Mouse (Mus musculus) kidney, embryonic 14.5 days (tissue): ENCODE data around the gene Wwox. TPM values are rescaled to one million over a fixed set of nuclear protein-coding genes. Genes with fewer than 3 reads are reported as not detected.
A peak's percentile ranks its signal among the peaks of the same experiment; 100 is the strongest.

Experiments
- ATAC-seq: fragments of 200-750 bp; cut with Nextera tagmentation; 2 replicates; pipeline ENCODE4 v1.8.0; 2017; ENCODE audit warnings: moderate number of reproducible peaks, mild to moderate bottlenecking, moderate TSS enrichment, moderate library complexity; ENCODE audit not compliant: low FRiP score, low TSS enrichment
- H3K27ac ChIP-seq: fragments of 300-500 bp; sonication (generic); 2 replicates; pipeline ENCODE4 v1.5.1; 2014; ENCODE audit warnings: low read depth, mild to moderate bottlenecking, low read length, moderate library complexity, mixed read lengths
- H3K27me3 ChIP-seq: fragments of 300-500 bp; sonication (generic); 2 replicates; pipeline ENCODE4 v1.6.1; 2014; ENCODE audit warnings: mild to moderate bottlenecking, low read length; ENCODE audit not compliant: control insufficient read depth, insufficient read depth
- H3K36me3 ChIP-seq: fragments of 300-500 bp; sonication (generic); 2 replicates; pipeline ENCODE4 v1.6.1; 2014; ENCODE audit warnings: low read length, mixed read lengths; ENCODE audit not compliant: control insufficient read depth, insufficient read depth
- H3K4me1 ChIP-seq: fragments of 300-500 bp; sonication (generic); 2 replicates; pipeline ENCODE4 v1.6.1; 2014; ENCODE audit warnings: low read length, mixed read lengths; ENCODE audit not compliant: control insufficient read depth, insufficient read depth
- H3K4me2 ChIP-seq: fragments of 300-500 bp; sonication (generic); replicated peaks from 2 replicates; pipeline ENCODE4 v1.6.1; 2014; ENCODE audit warnings: low read depth, mild to moderate bottlenecking, low read length
- H3K4me3 ChIP-seq: fragments of 300-500 bp; sonication (generic); 2 replicates; pipeline ENCODE4 v1.5.1; 2014; ENCODE audit warnings: mild to moderate bottlenecking, low read length
- H3K9ac ChIP-seq: fragments of 300-500 bp; sonication (generic); 2 replicates; pipeline ENCODE4 v1.6.1; 2014; ENCODE audit warnings: low read depth, mild to moderate bottlenecking, low read length, moderate library complexity
- H3K9me3 ChIP-seq: fragments of 300-500 bp; sonication (generic); 2 replicates; pipeline ENCODE4 v1.6.1; 2016; ENCODE audit warnings: low read length; ENCODE audit not compliant: control insufficient read depth
- WGBS: fragments of 180-500 bp; shearing (Covaris S2); extraction: QIAGEN DNeasy Blood & Tissue Kit; methylation state at CpG from one replicate; pipeline ENCODE4 v1.1.7; 2014; 5-methylcytosine and 5-hydroxymethylcytosine counted together
- polyA plus RNA-seq: library from polyadenylated mRNA; unstranded; fragments of >200 nt; fragmentation: Nextera tagmentation; extraction: Ambion mirVana; gene quantifications from 2 replicates; pipeline ENCODE4 v1.2.1, GENCODE M21; 2014

The Wwox gene
- polyA plus RNA-seq, 1 experiment from 2014 or later, result 17.0 TPM

DNA sequence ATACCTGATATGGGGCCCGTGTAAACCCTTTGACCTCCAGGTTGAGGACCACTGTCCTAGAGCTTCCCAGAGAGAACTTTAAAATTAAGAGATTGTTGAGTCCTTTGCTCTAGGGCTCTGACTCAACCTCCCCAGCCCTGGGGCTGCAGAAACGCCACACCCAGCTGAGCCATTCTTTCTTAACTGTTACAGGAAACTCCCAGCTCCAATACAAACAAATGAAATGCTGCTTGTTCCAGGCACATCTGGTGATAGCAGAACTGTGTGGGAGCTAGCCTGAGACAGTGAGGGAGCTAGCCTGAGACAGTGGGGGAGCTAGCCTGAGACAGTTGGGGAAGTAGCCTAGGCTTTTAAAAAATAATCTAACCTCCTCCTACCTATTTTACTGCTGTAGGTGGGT, 194.7 kb downstream of the Wwox start:
- WGBS, result 85% methylated on average over 2 of the region's 2 CpGs
- no peak for ATAC-seq
- no peak overlapping the region for H3K9ac ChIP-seq
- no peaks in the 10 kb centered on the region for H3K27me3 ChIP-seq
- H3K9me3 ChIP-seq, result no peaks in the 10 kb centered on the region
- H3K4me1 ChIP-seq, result 0 out of 2 replicates have a peak, but pooled peaks cover 4% of the 10 kb centered on the region
- H3K27ac ChIP-seq, result no peak overlapping the region
- no peak overlapping the region for H3K4me2 ChIP-seq
- H3K4me3 ChIP-seq, result no peak overlapping the region
- H3K36me3 ChIP-seq, result no peaks in the 10 kb centered on the region

DNA sequence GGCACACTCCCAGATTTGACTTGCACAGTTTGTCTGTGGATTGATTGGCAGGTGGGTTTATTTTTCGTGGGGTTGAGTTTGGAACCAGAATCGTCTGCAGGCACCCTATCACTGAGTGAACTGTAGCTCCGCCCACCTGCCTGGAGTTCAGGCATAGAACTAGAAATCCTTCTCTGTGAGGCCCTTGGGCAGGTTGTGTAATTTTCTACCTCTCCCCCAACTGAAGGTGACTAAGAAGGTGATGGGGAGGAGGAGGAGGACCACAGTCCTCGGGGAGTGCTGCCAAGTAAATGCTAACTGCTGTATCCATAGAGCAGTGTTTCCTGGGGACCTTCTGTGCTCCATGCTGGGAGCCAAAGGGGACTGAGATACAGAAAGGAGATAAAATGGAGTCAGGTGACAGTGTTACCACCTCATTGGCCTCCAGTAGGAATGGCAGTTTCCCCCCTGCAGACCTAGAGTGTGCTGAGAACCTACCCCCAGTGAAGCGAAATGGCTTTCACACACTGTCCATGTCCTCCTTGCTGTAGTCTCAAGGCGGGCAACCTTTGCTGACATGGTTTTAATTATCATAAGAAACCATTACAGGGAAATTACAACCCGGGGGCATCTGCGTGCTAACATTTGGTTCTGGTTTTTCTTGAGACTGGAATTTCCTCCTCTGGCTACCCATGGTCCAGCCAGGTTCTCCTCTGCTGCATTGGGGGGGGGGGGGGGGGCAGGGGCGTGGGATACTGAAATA, 195.4 kb downstream of the Wwox start:
- ATAC-seq, result no peak; the same call in 1 of the 2 replicates
- no peak overlapping the region for H3K4me2 ChIP-seq
- H3K4me1 ChIP-seq, result 0 out of 2 replicates have a peak, but pooled peaks cover 4% of the 10 kb centered on the region

DNA sequence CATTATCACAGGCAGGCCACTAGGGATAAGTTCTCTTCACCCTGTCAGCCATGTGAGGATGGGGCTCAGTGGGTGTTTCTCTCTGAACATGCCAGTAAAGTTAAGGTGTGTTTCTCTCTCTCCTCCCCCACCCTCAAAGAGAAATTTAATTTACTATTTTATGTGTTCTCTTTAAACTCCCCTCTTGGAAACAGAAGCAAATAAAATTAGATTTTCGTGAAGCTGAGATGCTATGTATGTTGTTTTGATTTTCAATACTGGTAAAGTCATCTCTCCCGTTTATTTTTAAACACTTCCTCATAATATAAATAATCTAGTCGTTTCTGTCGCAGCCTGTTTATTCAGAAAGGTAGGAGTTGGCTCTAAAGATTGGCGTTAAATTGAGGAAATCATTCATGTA, 196.9 kb downstream of the Wwox start:
- no peak overlapping the region for H3K4me2 ChIP-seq
- no peaks in the 10 kb centered on the region for H3K9me3 ChIP-seq
- H3K9ac ChIP-seq, result no peak overlapping the region
- ATAC-seq, result no peak
- no peak overlapping the region for H3K27ac ChIP-seq
- H3K4me3 ChIP-seq, result no peak overlapping the region
- no peaks in the 10 kb centered on the region for H3K36me3 ChIP-seq
- H3K27me3 ChIP-seq, result no peaks in the 10 kb centered on the region
- WGBS, result 44% methylated on average over 5 of the region's 5 CpGs
- H3K4me1 ChIP-seq, result no peaks in the 10 kb centered on the region

More for the DNA sequence above, 195.4 kb downstream of the Wwox start:
- H3K9ac ChIP-seq, result no peak overlapping the region
- H3K27ac ChIP-seq, result no peak overlapping the region
- H3K27me3 ChIP-seq, result no peaks in the 10 kb centered on the region
- 53% methylated on average over 9 of the region's 9 CpGs for WGBS
- no peak overlapping the region for H3K4me3 ChIP-seq
- no peaks in the 10 kb centered on the region for H3K36me3 ChIP-seq
- no peaks in the 10 kb centered on the region for H3K9me3 ChIP-seq

- Histone ChIP-seq H3K9me3 (no peaks in the 10 kb centered on the region), H3K4me2 (no peak overlapping the region), H3K4me1 (no peaks in the 10 kb centered on the region), H3K4me3 (no peak overlapping the region), H3K27ac (no peak overlapping the region), H3K9ac (no peak overlapping the region), H3K36me3 (no peaks in the 10 kb centered on the region), H3K27me3 (no peaks in the 10 kb centered on the region)
- no peak for ATAC-seq
- 69% methylated on average over 9 of the region's 9 CpGs for WGBS
These were observed 202.4 kb downstream of the Wwox start for GRCm38 (mm10) chr8:114641809-114642208.

DNA sequence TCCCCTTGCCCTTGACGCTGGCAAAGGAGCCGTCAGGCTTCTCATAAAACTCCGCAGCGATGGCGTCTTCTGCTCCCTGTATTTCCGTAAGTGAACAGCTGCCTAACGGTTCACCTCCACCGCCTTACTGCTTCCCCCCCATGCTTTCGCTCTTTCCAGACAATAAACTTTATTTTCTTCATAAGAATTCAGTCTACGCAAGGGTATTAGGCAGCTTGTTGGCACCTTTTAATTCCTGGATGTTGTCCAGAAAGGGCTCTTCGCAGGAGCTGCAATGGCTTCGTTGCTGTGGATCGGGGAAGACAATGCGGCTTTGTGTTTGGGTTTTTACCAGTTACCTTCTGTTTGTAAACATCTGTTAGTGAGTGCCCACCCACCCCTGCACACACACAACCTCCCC, 211.3 kb downstream of the Wwox start:
- ATAC-seq, result no peak

GRCm38 (mm10) chr8:114657789-114658188, 218.3 kb downstream of the Wwox start:
- no peak overlapping the region for H3K27ac ChIP-seq
- no peaks in the 10 kb centered on the region for H3K36me3 ChIP-seq
- no peaks in the 10 kb centered on the region for H3K27me3 ChIP-seq
- 27% methylated on average over 4 of the region's 4 CpGs for WGBS
- 0 out of 2 replicates have a peak, but pooled peaks cover 4% of the 10 kb centered on the region for H3K4me1 ChIP-seq
- H3K9me3 ChIP-seq, result no peaks in the 10 kb centered on the region; the same call in 1 of the 2 replicates
- no peak overlapping the region for H3K4me3 ChIP-seq
- no peak overlapping the region for H3K4me2 ChIP-seq
- peak; percentile 61 for ATAC-seq
- no peak overlapping the region for H3K9ac ChIP-seq

More for the DNA sequence above, 211.3 kb downstream of the Wwox start:
- H3K9ac ChIP-seq, result no peak overlapping the region
- no peaks in the 10 kb centered on the region for H3K36me3 ChIP-seq
- H3K4me2 ChIP-seq, result no peak overlapping the region
- no peaks in the 10 kb centered on the region for H3K27me3 ChIP-seq
- H3K4me3 ChIP-seq, result no peak overlapping the region
- 75% methylated on average over 14 of the region's 14 CpGs for WGBS
- H3K27ac ChIP-seq, result no peak overlapping the region
- H3K4me1 ChIP-seq, result no peaks in the 10 kb centered on the region
- H3K9me3 ChIP-seq, result no peaks in the 10 kb centered on the region

DNA sequence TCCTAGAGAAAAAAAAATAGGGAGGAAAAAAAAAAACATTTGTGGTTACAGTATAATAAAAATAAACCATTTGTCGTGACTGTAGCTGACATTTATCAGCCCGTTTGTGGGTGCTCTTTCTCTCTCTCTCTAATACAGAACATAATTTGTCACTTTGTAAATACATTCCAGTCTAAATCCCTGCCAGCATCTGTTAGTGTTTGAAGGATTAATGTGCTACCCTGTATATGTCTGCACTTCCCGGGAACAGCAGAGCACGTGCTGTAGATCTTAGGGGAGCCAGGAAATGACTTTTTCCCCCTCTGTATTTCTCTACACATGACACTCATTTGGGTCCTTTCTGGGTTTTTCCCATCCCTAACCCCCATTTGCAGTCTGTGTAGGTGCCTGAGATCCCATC, 219.0 kb downstream of the Wwox start:
- Histone ChIP-seq H3K9ac (no peak overlapping the region), H3K4me2 (no peak overlapping the region), H3K9me3 (no peaks in the 10 kb centered on the region; the same call in 1 of the 2 replicates), H3K36me3 (no peaks in the 10 kb centered on the region), H3K27me3 (no peaks in the 10 kb centered on the region), H3K4me3 (no peak overlapping the region), H3K4me1 (0 out of 2 replicates have a peak, but pooled peaks cover 4% of the 10 kb centered on the region), H3K27ac (no peak overlapping the region)
- WGBS, result 21% methylated on average over 4 of the region's 4 CpGs
- no peak for ATAC-seq

DNA sequence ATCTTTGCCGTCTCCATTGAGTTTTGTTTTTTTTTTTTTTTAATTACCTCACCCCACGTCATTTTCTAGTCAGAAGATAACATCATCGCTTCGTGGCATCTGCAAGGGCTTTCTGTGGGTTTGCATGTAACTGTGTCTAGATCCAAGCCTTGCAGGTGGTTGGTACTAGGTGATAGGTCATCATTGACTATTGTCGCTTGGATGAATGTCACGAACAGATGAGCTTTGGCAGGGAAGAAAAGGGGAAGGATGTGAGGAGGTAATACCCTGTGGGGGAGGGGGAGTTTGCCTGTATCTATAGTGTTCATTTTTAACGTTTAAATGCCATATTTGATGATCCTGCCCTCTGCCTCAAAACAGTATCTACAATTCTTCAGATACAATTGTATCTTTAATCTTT, 223.6 kb downstream of the Wwox start:
- Histone ChIP-seq H3K4me2 (no peak overlapping the region), H3K27ac (no peak overlapping the region), H3K9ac (no peak overlapping the region), H3K27me3 (no peaks in the 10 kb centered on the region), H3K9me3 (no peaks in the 10 kb centered on the region; the same call in 1 of the 2 replicates), H3K36me3 (no peaks in the 10 kb centered on the region), H3K4me1 (0 out of 2 replicates have a peak, but pooled peaks cover 4% of the 10 kb centered on the region), H3K4me3 (no peak overlapping the region)
- ATAC-seq, result no peak
- WGBS, result 74% methylated on average over 7 of the region's 7 CpGs

- H3K4me3 ChIP-seq, result no peak overlapping the region
- no peaks in the 10 kb centered on the region for H3K9me3 ChIP-seq
- no peaks in the 10 kb centered on the region for H3K4me1 ChIP-seq
- H3K27me3 ChIP-seq, result no peaks in the 10 kb centered on the region
- H3K9ac ChIP-seq, result no peak overlapping the region
- H3K36me3 ChIP-seq, result no peaks in the 10 kb centered on the region
- no peak for ATAC-seq
- no peak overlapping the region for H3K27ac ChIP-seq
- WGBS, result 55% methylated on average over 6 of the region's 6 CpGs
- no peak overlapping the region for H3K4me2 ChIP-seq
These were observed 226.1 kb downstream of the Wwox start for GRCm38 (mm10) chr8:114665521-114665920.
